Mouse (Mus musculus): ENCODE data around the gene B4galt5. TPM values are rescaled to one million over a fixed set of nuclear protein-coding genes. Genes with fewer than 3 reads are reported as not detected.

B4galt5 gene
- polyA plus RNA-seq, 1 experiment from 2014 or later: 24.2 TPM

DNA sequence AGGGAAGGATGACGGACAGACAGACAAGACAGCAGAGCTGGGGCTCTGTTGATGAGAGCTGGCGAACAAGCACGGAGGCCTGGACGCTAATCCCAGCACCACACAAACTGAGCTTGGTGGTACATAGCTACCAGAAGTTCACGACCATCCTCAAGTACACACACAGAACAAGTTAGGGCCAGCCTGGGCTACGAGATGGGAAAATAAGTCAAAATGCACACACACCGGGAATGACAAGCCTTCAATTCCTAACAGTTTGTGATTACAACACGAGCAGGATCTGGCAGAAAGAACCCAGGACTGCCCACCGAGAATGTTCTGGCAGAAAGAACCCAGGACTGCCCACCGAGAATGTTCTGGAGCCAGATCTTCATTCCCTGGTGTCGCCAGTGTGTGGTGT, 51.0 kb downstream of the B4galt5 start:
- ATAC-seq (ENCODE audit: insufficient number of reproducible peaks, insufficient read depth, low FRiP score, low read depth): no peak
- WGBS: 89% methylated on average over 11 of the region's 11 CpGs
- no peak overlapping the region for H3K27ac ChIP-seq (replicated peaks in 1 of 2; ENCODE audit: control insufficient read depth in 1 of 2, insufficient read depth in 1 of 2, low read depth in 2 of 2, low read length in 2 of 2)

DNA sequence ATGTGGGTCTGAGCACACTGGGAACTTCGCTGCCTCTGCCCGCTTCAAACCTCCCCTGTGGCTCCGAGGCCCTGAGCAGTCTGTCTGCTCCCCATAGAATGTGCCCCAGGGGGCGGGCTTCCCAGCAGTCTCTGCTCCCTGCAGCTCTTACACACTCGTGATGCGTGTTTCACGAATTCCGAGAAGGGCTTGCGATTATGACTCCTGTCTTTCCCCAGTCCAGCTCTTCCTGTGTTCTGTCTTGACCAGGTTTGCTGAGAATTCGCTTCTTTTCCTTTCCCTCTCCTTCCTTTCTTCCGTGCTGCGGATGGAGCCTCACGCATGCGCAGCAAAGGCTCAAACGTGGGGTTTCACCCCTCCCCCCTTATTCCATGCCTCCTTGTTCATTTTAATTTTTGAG, 54.1 kb downstream of the B4galt5 start:
- no peak overlapping the region for H3K27ac ChIP-seq (replicated peaks in 1 of 2; ENCODE audit: control insufficient read depth in 1 of 2, insufficient read depth in 1 of 2, low read depth in 2 of 2, low read length in 2 of 2)
- 61% methylated on average over 15 of the region's 15 CpGs for WGBS
- peaks cover 12% of the 10 kb centered on the region for H3K36me3 ChIP-seq (ENCODE audit: control insufficient read depth, insufficient read depth, low read length)
- peaks cover 19 to 25% of the 10 kb centered on the region in 2 experiments for H3K4me1 ChIP-seq (ENCODE audit: control insufficient read depth in 2 of 2, insufficient read depth in 2 of 2, low read length in 2 of 2)
- H3K9me3 ChIP-seq (ENCODE audit: control insufficient read depth, low read length): no peaks in the 10 kb centered on the region
- 0 out of 2 replicates have a peak overlapping the region, but pooled peaks have one; percentile 38 for H3K9ac ChIP-seq (ENCODE audit: low read length)
- H3K27me3 ChIP-seq (ENCODE audit: control insufficient read depth, insufficient read depth, low read length): no peaks in the 10 kb centered on the region
- H3K4me2 ChIP-seq (ENCODE audit: low read length): peak overlapping the region; percentile 17; the same call in 1 of the 2 replicates
- 0 out of 4 replicates have a peak overlapping the region, but pooled peaks of 1 of the 2 experiments have one; percentile 3 for H3K4me3 ChIP-seq (ENCODE audit: control insufficient read depth in 1 of 2, insufficient read depth in 1 of 2, low read depth in 1 of 2, low read length in 2 of 2)
- ATAC-seq (ENCODE audit: insufficient number of reproducible peaks, insufficient read depth, low FRiP score, low read depth): no peak

More for the DNA sequence above, 51.0 kb downstream of the B4galt5 start:
- Histone ChIP-seq H3K4me1 (ENCODE audit: control insufficient read depth in 2 of 2, insufficient read depth in 2 of 2, low read length in 2 of 2) (peaks cover 20 to 21% of the 10 kb centered on the region in 2 experiments; a peak in 3 of 4 replicates), H3K27me3 (ENCODE audit: control insufficient read depth, insufficient read depth, low read length) (no peaks in the 10 kb centered on the region), H3K36me3 (ENCODE audit: control insufficient read depth, insufficient read depth, low read length) (peaks cover 37% of the 10 kb centered on the region), H3K4me3 (ENCODE audit: control insufficient read depth in 1 of 2, insufficient read depth in 1 of 2, low read depth in 1 of 2, low read length in 2 of 2) (no peak overlapping the region), H3K9me3 (ENCODE audit: control insufficient read depth, low read length) (no peaks in the 10 kb centered on the region), H3K4me2 (ENCODE audit: low read length) (no peak overlapping the region), H3K9ac (ENCODE audit: low read length) (no peak overlapping the region)

DNA sequence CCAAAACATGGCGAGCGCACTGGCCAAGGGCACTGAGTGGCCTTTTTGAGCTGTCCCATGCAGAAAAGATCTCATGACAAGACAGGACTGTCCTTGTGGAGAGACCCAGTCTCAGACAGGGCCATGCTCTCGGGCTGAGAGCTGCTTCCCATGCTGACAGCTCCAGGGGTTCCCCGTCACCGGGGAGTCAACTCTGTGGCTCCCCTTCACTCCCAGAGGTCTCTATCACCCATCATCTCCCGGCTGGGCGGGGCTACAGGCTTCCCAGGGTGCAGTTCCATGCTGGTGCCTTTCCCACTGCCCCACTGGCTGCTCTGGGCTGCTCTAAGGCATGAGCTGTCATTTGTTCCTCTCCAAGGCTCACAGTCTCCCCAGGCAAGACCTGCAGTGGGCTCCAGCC, 54.8 kb downstream of the B4galt5 start:
- Histone ChIP-seq H3K27me3 (ENCODE audit: control insufficient read depth, insufficient read depth, low read length) (no peaks in the 10 kb centered on the region), H3K9ac (ENCODE audit: low read length) (no peak overlapping the region), H3K9me3 (ENCODE audit: control insufficient read depth, low read length) (no peaks in the 10 kb centered on the region), H3K27ac (replicated peaks in 1 of 2; ENCODE audit: control insufficient read depth in 1 of 2, insufficient read depth in 1 of 2, low read depth in 2 of 2, low read length in 2 of 2) (no peak overlapping the region), H3K36me3 (ENCODE audit: control insufficient read depth, insufficient read depth, low read length) (peaks cover 6% of the 10 kb centered on the region; the same call in 1 of the 2 replicates), H3K4me3 (ENCODE audit: control insufficient read depth in 1 of 2, insufficient read depth in 1 of 2, low read depth in 1 of 2, low read length in 2 of 2) (no peak overlapping the region), H3K4me2 (ENCODE audit: low read length) (no peak overlapping the region), H3K4me1 (ENCODE audit: control insufficient read depth in 2 of 2, insufficient read depth in 2 of 2, low read length in 2 of 2) (peaks cover 13 to 19% of the 10 kb centered on the region in 2 experiments)
- WGBS: 73% methylated on average over 7 of the region's 7 CpGs
- no peak for ATAC-seq (ENCODE audit: insufficient number of reproducible peaks, insufficient read depth, low FRiP score, low read depth)

DNA sequence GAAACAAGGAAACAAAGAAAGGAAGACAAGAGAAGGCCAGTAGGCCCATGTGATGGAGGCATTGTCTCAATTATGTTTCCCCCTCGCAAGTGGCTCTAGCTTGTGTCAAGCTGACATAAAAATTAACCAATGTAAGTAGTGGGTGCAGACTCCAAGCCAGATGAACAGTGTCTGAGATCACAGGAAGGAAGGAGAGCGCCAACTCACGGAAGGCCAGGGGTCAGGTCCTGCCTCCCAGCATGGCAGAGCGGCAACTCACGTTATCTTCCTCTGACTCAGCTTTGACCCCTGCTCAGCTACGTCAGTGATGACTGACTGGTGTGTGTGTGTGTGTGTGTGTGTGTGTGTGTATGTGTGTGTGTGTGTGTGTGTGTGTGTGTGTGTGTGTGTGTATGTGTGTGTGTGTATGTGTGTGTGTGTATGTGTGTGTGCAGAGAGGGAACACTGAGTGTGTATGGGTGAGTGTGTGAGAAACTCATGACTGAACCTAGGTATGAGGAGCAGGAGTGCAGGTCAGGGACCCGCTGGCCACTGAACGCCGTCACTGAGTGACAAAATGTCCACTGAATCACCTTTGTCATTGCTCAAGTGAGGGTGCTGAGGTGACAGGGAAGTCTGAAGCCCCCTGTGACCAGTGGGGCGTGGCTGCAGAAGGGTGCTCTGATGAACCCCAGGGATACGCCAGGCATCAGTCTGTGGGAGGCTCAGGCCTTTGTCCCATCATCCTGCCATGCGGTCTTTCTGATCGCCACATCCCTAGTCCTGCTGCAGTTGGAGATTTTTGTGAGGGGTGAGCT, 55.5 kb downstream of the B4galt5 start:
- H3K4me3 ChIP-seq (ENCODE audit: control insufficient read depth in 1 of 2, insufficient read depth in 1 of 2, low read depth in 1 of 2, low read length in 2 of 2): no peak overlapping the region
- H3K36me3 ChIP-seq (ENCODE audit: control insufficient read depth, insufficient read depth, low read length): no peaks in the 10 kb centered on the region
- H3K9me3 ChIP-seq (ENCODE audit: control insufficient read depth, low read length): no peaks in the 10 kb centered on the region
- 67% methylated on average over 13 of the region's 13 CpGs for WGBS
- H3K27me3 ChIP-seq (ENCODE audit: control insufficient read depth, insufficient read depth, low read length): no peaks in the 10 kb centered on the region
- no peak overlapping the region for H3K9ac ChIP-seq (ENCODE audit: low read length)
- no peak overlapping the region for H3K4me2 ChIP-seq (ENCODE audit: low read length)
- peak; percentile 25; the same call in 1 of the 2 replicates for ATAC-seq (ENCODE audit: insufficient number of reproducible peaks, insufficient read depth, low FRiP score, low read depth)
- H3K4me1 ChIP-seq (ENCODE audit: control insufficient read depth in 2 of 2, insufficient read depth in 2 of 2, low read length in 2 of 2): peaks cover 6 to 12% of the 10 kb centered on the region in 2 experiments
- no peak overlapping the region for H3K27ac ChIP-seq (replicated peaks in 1 of 2; ENCODE audit: control insufficient read depth in 1 of 2, insufficient read depth in 1 of 2, low read depth in 2 of 2, low read length in 2 of 2)

DNA sequence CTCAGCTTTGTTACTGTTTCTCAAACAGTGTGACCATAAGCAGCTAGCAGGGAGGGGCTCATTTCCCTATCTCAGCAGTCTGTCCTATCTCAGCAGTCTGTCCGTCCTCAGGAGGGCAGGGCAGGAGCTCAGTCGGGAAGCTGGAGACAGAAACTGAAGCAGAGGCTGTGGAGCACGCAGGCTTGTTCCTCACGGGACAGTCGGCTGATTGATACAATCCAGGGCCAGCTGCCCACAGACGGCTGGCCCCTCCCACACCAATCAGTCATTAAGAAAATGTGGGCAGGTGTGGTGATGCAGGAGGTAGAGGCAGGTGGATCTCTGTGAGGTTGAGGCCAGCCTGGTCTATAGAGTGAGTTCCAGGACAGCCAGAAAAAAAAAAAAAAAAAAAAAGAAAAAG, 56.1 kb downstream of the B4galt5 start:
- WGBS: under 1% methylated on average over 6 of the region's 6 CpGs
- H3K27ac ChIP-seq (replicated peaks in 1 of 2; ENCODE audit: control insufficient read depth in 1 of 2, insufficient read depth in 1 of 2, low read depth in 2 of 2, low read length in 2 of 2): no peak overlapping the region; a peak in 1 of 4 replicates
- H3K9me3 ChIP-seq (ENCODE audit: control insufficient read depth, low read length): no peaks in the 10 kb centered on the region
- H3K4me1 ChIP-seq (ENCODE audit: control insufficient read depth in 2 of 2, insufficient read depth in 2 of 2, low read length in 2 of 2): peaks cover 4 to 11% of the 10 kb centered on the region in 2 experiments
- H3K4me3 ChIP-seq (ENCODE audit: control insufficient read depth in 1 of 2, insufficient read depth in 1 of 2, low read depth in 1 of 2, low read length in 2 of 2): no peak overlapping the region
- no peaks in the 10 kb centered on the region for H3K36me3 ChIP-seq (ENCODE audit: control insufficient read depth, insufficient read depth, low read length)
- ATAC-seq (ENCODE audit: insufficient number of reproducible peaks, insufficient read depth, low FRiP score, low read depth): peak; percentile 47; the same call in 1 of the 2 replicates
- H3K4me2 ChIP-seq (ENCODE audit: low read length): 0 out of 2 replicates have a peak overlapping the region, but pooled peaks have one; percentile 7
- H3K9ac ChIP-seq (ENCODE audit: low read length): peak overlapping the region; percentile 34; the same call in 1 of the 2 replicates
- no peaks in the 10 kb centered on the region for H3K27me3 ChIP-seq (ENCODE audit: control insufficient read depth, insufficient read depth, low read length)

DNA sequence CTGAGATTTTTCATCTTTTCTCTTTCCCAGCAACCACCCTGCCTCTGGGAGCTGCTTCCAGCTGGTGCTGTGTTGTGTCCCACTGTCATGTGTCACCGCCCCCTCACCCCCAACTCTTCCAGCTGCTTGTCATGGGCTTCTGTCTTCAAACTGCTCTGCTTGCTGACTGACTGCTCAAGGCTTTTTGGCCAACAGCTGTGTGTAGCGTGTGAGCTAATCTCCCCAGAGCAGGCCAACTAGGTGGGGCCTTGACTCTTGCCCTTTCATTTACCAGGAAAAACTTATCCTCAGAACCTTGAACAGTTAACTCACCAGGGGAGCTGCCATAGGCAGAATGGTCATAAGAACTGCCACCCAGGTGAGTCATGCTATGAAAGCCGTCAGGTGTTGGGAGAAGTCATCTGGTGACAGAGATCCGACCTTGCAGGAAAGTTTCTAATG, 56.8 kb downstream of the B4galt5 start:
- no peaks in the 10 kb centered on the region for H3K9me3 ChIP-seq (ENCODE audit: control insufficient read depth, low read length)
- peaks cover 4 to 11% of the 10 kb centered on the region in 2 experiments for H3K4me1 ChIP-seq (ENCODE audit: control insufficient read depth in 2 of 2, insufficient read depth in 2 of 2, low read length in 2 of 2)
- H3K36me3 ChIP-seq (ENCODE audit: control insufficient read depth, insufficient read depth, low read length): no peaks in the 10 kb centered on the region
- 52% methylated on average over 4 of the region's 4 CpGs for WGBS
- no peak overlapping the region for H3K4me2 ChIP-seq (ENCODE audit: low read length)
- no peak overlapping the region for H3K27ac ChIP-seq (replicated peaks in 1 of 2; ENCODE audit: control insufficient read depth in 1 of 2, insufficient read depth in 1 of 2, low read depth in 2 of 2, low read length in 2 of 2)
- no peak overlapping the region for H3K9ac ChIP-seq (ENCODE audit: low read length)
- H3K4me3 ChIP-seq (ENCODE audit: control insufficient read depth in 1 of 2, insufficient read depth in 1 of 2, low read depth in 1 of 2, low read length in 2 of 2): no peak overlapping the region
- peak; percentile 10; the same call in 1 of the 2 replicates for ATAC-seq (ENCODE audit: insufficient number of reproducible peaks, insufficient read depth, low FRiP score, low read depth)
- no peaks in the 10 kb centered on the region for H3K27me3 ChIP-seq (ENCODE audit: control insufficient read depth, insufficient read depth, low read length)

DNA sequence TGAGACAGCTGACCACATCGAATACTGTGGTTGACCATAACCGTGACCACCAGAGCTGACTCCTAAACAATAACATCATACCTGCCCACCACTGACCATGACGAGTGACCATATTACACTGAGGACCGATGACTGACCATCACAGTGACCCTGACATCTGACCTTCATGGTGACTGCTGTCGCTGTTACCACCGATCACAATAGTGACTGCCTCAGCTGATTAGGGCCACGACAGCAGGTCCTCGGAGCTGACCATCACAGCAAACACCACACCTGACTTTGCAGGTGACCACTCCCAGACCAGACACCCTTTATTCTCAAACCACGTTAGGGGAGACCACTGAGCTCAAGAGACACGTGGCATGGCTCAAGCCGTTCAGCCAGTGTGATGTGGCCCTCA, 57.3 kb downstream of the B4galt5 start:
- Histone ChIP-seq H3K4me1 (ENCODE audit: control insufficient read depth in 2 of 2, insufficient read depth in 2 of 2, low read length in 2 of 2) (peaks cover 4 to 11% of the 10 kb centered on the region in 2 experiments), H3K9ac (ENCODE audit: low read length) (no peak overlapping the region), H3K4me2 (ENCODE audit: low read length) (no peak overlapping the region), H3K27ac (replicated peaks in 1 of 2; ENCODE audit: control insufficient read depth in 1 of 2, insufficient read depth in 1 of 2, low read depth in 2 of 2, low read length in 2 of 2) (no peak overlapping the region), H3K27me3 (ENCODE audit: control insufficient read depth, insufficient read depth, low read length) (no peaks in the 10 kb centered on the region), H3K36me3 (ENCODE audit: control insufficient read depth, insufficient read depth, low read length) (no peaks in the 10 kb centered on the region), H3K4me3 (ENCODE audit: control insufficient read depth in 1 of 2, insufficient read depth in 1 of 2, low read depth in 1 of 2, low read length in 2 of 2) (no peak overlapping the region), H3K9me3 (ENCODE audit: control insufficient read depth, low read length) (no peaks in the 10 kb centered on the region)
- 83% methylated on average over 11 of the region's 11 CpGs for WGBS
- no peak for ATAC-seq (ENCODE audit: insufficient number of reproducible peaks, insufficient read depth, low FRiP score, low read depth)
